Mouse (Mus musculus): ENCODE data around the gene Mga.
A peak's percentile ranks its signal among the peaks of the same experiment; 100 is the strongest.

Mga gene

DNA sequence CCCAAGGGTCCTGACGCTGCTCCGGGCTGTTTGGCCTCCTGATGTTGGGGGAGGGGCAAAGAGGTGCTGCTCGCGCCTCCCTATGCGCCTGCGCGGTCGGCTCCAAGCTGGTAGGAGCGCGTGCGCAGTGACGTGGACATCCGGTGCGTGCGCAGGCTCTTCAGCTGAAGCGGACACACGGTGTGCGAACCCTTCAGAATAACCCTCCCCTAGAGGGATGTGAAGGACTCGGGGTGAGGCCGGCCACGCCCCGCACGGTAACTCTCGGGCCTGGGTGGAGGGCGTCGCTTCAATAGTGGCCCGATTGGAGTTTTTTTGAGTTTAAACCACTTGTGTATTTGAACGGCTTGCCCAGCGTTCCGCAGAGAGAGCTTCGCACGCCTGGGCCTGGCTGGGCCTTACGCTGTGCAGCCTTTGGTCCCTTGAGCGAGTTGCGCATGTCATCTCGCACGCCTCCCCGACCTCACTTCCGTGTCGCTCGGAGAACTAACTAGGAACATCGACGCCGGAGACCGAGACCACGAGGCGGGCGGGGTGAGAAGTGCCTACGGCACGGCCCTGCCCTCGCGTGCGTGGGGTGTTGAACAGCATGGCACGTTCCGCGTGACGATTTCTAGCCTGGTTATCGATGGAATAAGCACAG lies at the start of gene Mga:
Gene Mga (plus strand): TSS at position 139 of the 643 bp plus-strand sequence.
- peak; percentile 97 to 98 for DNase-seq

- no peak for DNase-seq
Observed at GRCm38 (mm10) chr2:119853811-119854210, 43.2 kb upstream of the Mga start.

DNA sequence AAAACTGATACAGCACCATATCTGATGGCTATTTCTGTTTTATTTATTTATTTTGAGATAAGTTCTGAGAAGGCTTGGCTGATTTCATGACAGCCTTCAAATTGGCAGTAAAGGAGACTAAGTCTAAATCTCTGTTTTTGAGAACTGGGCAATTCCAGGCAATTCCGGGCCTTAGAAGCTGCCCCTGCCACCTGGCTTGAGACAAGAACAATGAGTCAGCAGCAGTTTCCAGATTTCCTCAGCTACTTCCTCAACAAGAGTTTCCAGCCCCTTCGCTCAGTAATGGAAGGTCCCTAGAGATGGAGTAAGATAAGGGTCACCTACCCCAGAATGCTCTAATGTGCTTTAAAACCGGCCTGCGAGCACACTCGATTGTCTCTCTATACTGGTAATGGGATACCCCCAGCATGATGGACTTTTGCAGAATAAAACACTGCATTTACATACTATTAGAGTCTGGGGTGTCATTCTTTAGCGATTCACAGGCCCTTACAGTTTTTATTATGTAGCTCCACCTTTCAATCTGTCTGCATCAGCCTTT lies 41.6 kb upstream of the Mga start:
- DNase-seq, result no peak

DNA sequence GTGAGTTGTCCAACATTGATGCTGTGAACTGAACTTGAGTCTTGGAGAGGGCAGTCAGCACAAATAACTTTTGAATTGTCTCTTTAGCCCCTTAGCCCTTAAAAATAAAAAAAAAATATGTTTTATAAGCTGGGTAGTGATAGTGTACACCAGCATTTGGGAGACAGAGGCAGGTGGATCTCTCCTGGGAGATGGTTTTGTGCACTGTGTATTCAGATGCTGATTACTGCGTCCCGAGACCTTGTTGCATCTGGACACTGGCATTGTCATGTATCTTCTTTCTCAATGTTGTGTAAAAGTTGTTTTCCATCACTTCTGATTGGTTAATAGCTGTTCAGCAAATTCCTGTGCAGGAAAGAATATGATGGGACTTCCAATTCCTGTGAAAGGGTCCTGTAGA lies 39.7 kb upstream of the Mga start:
- no peak for DNase-seq

DNA sequence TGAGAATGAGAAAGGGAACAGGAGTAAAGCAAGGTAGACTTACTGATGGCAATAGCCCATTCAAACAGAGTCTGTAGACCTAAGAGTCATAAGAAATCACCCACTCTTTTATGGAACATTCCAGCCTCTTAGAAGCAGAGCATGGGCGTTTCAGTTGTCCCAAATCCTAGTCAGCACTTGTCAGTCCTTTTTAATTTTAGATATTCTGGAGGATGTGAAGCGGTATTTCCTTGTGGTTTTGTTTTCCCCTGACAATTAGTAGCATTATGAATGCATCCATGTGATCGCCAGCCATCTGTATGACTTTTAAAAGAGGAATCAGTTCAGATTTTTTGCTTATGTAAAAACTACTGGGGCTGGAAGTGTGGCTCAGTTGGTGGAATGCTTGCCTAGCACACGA lies 32.5 kb upstream of the Mga start:
- DNase-seq, result no peak

DNA sequence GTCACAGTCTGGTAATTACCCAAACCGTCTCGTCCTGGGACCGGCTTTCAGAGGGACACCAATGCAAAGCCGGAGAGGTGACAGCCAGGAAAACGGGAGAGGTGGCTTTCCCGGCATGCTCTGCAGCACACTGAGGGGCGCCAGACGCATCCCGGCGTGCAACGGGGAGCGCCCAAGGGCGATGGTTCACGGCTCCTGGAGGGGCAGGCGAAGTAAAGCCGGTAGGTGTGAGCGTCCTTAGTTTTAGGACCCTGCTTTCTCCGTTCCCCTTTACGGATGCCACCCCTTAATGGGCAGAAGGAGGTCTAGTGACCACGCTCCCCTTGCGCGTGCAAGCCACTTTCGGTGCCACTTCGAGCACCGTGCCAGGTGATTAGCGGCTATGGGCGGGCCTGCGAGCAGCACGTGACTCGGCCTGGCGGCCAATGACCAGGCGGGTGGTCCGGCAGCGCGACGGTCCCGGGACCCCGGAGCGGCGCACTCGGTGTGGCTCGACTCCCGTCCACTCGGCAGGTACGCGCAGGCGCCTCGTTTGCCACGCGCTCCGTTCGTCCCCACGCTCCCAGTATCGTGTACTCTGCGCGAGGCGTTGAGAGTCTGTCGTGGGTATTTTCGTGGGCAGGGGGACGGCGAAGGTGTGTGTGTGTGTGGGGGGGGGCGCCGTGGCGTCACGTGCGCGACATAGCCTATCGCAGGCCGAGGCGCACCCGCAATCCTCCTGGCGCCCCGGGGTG lies 24.5 kb upstream of the Mga start:
- peak; percentile 74 to 83 for DNase-seq

DNA sequence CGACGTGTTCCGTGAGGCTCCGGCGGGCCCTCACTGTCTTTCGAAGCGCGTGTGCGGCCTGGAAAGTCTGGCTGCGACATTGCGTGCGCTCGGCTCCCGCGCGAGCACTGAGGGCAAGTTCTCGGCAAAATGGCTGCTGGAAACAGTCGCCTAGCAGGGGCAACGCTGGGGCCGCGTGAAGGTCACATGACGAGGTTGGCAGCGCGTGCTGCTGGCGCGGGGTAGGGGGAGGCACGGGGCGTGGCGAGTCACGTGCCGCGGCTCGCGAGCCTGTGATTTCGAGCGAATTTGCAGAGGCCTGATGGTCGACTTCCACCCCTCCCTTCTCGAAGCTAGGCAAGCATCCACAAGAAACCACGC lies 23.9 kb upstream of the Mga start:
- DNase-seq, result peak; percentile 85 to 91

DNA sequence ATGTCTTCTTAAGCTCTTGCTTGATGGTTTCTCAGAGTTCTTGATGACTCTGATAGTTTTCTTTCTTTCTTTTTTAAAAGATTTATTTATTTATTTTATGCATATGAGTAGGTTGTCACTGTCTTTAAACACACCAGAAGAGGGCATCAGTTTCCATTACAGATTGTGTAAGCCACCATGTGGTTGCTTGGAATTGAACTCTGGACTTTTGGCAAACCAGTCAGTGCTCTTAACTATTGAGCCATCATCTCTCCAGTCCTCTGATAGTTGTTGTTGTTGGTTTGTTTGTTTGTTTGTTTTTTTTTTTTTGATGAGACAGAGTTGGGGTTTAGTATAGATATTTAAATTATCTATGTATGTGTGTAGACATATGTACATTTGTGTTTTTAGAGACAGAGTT lies 21.0 kb upstream of the Mga start:
- no peak for DNase-seq

- no peak for DNase-seq
Observed at GRCm38 (mm10) chr2:119887201-119887600, 9.8 kb upstream of the Mga start.

DNA sequence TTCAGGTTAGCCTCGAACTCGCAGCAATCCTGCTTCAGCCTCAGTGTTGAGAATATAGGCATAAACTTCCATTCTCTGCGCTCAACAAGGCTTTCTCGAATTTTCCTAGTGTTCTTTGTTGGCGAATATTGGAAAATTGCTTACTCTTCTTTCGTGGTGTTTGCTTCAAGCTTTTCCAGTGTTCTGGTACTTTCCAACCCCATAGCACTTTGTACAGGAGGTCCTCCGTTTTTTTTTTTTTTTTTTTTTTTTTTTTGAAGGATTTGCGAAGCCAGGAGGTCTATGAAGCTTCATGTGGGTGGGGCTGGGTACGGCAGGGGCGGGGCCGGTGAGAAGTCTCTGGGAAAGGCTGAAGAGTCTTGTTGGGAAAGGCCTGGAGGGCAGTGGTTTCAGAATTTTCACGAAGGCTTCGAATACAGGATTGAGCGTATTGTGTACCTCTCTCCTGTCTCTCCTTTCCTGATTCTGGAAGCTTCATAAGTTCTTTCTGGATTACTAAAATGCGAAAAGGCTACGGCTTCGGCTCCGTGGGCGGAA lies 407 bp upstream of the Mga start:
- DNase-seq, result peak; percentile 7 to 10

DNA sequence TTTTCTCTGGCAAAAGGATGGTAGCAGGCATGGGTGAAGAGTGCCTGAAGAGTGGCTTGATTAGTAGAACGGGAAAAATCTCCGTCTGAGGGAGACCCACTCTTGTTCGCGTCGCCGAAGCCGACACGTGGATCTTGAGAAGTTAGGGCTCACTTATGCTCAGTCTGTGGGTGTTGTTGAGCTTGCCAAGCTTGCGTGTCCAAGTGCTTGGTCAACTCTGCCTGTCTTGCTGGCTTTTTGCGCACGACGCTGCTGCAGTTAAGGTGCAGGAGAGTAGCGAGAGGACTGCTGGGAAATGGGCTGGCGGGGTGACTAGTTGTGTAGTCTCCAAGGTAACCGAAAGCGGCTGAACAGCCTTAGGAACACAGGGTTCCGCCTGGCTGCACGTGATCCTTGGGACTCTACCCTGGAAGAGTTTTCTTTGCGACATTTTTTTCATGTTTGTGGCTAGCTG lies 1.1 kb downstream of the Mga start:
- peak; percentile 74 to 85 for DNase-seq

DNA sequence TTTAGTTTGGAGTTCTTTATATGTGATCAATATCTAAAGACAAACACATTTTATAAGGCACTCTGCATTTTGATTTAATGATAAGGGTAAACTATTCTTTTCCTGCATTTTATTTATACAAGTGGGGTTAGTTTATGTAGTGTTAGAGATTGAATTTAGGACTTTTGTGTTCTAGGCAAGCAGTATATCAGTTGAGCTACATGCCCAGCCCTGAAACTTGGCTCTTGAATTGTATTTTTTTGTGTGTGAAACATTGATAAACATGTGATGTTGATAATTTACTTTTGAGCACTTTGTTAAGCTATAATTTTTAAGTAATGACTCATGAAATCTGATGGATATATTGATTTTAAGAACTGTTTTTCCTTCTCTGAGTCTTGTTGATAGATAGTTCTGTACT lies 19.0 kb downstream of the Mga start:
- DNase-seq, result no peak

GRCm38 (mm10) chr2:119917631-119918369 lies 20.8 kb downstream of the Mga start:
- no peak for DNase-seq

- peak; percentile 34 to 58 for DNase-seq
Observed at GRCm38 (mm10) chr2:119970571-119970970, 73.5 kb downstream of the Mga start.

- DNase-seq, result no peak
Observed at GRCm38 (mm10) chr2:119971316-119971715, 74.3 kb downstream of the Mga start.

- DNase-seq, result peak; percentile 97 to 98
Observed at GRCm38 (mm10) chr2:119971837-119972536, 75.0 kb downstream of the Mga start.

- DNase-seq, result no peak
Observed at GRCm38 (mm10) chr2:119972537-119972879, 75.5 kb downstream of the Mga start, which contains the start of gene Mapkbp1. Mapkbp1 (plus strand) TSS chr2:119972699.

DNA sequence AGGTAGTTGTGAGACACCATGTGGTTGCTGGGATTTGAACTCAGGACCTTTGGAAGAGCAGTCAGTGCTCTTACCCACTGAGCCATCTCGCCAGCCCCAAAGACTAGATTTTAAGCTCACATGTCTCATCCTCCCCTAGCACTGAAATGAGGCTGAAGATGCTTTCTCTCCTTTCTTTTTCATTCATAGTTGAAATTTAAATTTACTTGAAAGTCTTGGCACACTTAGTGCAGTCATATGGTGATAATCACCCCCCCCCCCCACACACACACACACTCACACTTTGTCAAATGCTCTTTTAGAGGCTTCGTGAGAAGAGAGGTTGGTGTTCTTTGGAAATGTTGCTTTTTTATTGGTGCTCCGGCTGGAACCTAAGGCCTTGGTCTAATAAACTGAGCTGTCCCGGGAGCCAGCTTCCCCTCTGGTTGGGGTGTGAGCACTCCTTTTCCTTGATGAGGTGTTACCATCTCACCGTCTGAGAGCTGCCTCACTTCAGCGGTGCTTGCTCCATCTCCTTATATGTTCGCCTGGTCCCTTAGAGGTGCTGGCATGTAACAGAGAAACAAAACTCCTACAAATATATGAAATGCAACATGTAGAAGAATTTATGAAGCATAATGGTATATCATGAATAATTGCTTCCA lies 83.4 kb downstream of the Mga start:
- DNase-seq, result no peak

DNA sequence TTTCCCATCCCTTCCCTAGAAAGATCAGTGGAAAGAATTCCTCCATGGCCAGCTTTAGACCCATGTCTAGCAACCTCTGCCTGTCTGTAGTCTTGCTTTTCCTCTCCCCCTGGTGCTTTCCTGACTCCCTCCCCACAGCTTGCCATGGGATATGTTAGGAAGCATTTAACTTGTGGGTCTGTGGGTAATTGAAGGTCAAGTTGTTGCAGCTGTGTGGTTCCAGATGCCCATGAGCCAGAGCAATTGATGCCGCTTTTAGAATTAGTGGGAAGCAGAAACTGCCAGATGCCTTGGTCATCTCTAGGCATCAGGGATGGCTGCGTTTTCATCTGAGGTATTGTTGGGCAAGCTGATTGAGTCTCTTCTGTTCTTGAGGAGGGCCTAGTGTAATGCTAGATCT lies 84.6 kb downstream of the Mga start:
- no peak for DNase-seq

GRCm38 (mm10) chr2:119985871-119986270 lies 88.8 kb downstream of the Mga start:
- DNase-seq, result no peak

GRCm38 (mm10) chr2:119986369-119986768 lies 89.3 kb downstream of the Mga start:
- DNase-seq, result no peak

GRCm38 (mm10) chr2:119987441-119987840 lies 90.4 kb downstream of the Mga start:
- DNase-seq, result no peak

Measured in kidney, postnatal 4 days (tissue).